Mouse (Mus musculus): ENCODE data around the gene Mfsd4b5. TPM values are rescaled to one million over a fixed set of nuclear protein-coding genes. Genes with fewer than 3 reads are reported as not detected.
A peak's percentile ranks its signal among the peaks of the same experiment; 100 is the strongest.

Gene Mfsd4b5
- polyA plus RNA-seq, 1 experiment: 249 TPM

GRCm38 (mm10) chr10:40007953-40008352 is 21.5 kb upstream of the Mfsd4b5 start:
- H3K27ac ChIP-seq (ENCODE audit: insufficient read depth, low read depth, low read length): no peak overlapping the region
- DNase-seq: peak; percentile 72
- no peak overlapping the region for H3K4me3 ChIP-seq (ENCODE audit: insufficient read depth, low read depth, low read length)
- no peaks in the 10 kb centered on the region for H3K27me3 ChIP-seq (replicated peaks; ENCODE audit: control insufficient read depth, insufficient read depth, low read length)
- H3K36me3 ChIP-seq (ENCODE audit: control insufficient read depth, insufficient read depth, low read length): peaks cover 1% of the 10 kb centered on the region; the same call in 1 of the 2 replicates
- 0 out of 2 replicates have a peak, but pooled peaks cover 2% of the 10 kb centered on the region for H3K4me1 ChIP-seq (ENCODE audit: control insufficient read depth, insufficient read depth, low read length)
- no peak for TF ChIP-seq CTCF (conservative IDR thresholded peaks at IDR 0.05; ENCODE audit: insufficient read depth, insufficient read length, low read depth, low read length)
- TF ChIP-seq POLR2A (IDR thresholded peaks at IDR 0.05; ENCODE audit: low read depth, low read length): no peak
- 48% methylated on average over 4 of the region's 4 CpGs for WGBS

GRCm38 (mm10) chr10:40006963-40007362 is 20.5 kb upstream of the Mfsd4b5 start:
- Histone ChIP-seq H3K27ac (ENCODE audit: insufficient read depth, low read depth, low read length) (no peak overlapping the region), H3K4me3 (ENCODE audit: insufficient read depth, low read depth, low read length) (no peak overlapping the region), H3K36me3 (ENCODE audit: control insufficient read depth, insufficient read depth, low read length) (peaks cover 1% of the 10 kb centered on the region; the same call in 1 of the 2 replicates), H3K27me3 (replicated peaks; ENCODE audit: control insufficient read depth, insufficient read depth, low read length) (no peaks in the 10 kb centered on the region), H3K4me1 (ENCODE audit: control insufficient read depth, insufficient read depth, low read length) (0 out of 2 replicates have a peak, but pooled peaks cover 2% of the 10 kb centered on the region)
- DNase-seq: no peak
- no peak for TF ChIP-seq POLR2A (IDR thresholded peaks at IDR 0.05; ENCODE audit: low read depth, low read length)
- no peak for TF ChIP-seq CTCF (conservative IDR thresholded peaks at IDR 0.05; ENCODE audit: insufficient read depth, insufficient read length, low read depth, low read length)
- WGBS: 61% methylated on average over 10 of the region's 10 CpGs

- H3K27me3 ChIP-seq (replicated peaks; ENCODE audit: control insufficient read depth, insufficient read depth, low read length): no peaks in the 10 kb centered on the region
- no peaks in the 10 kb centered on the region for H3K4me1 ChIP-seq (ENCODE audit: control insufficient read depth, insufficient read depth, low read length)
- no peak for DNase-seq
- H3K4me3 ChIP-seq (ENCODE audit: insufficient read depth, low read depth, low read length): no peak overlapping the region
- TF ChIP-seq POLR2A (IDR thresholded peaks at IDR 0.05; ENCODE audit: low read depth, low read length): no peak
- no peak for TF ChIP-seq CTCF (conservative IDR thresholded peaks at IDR 0.05; ENCODE audit: insufficient read depth, insufficient read length, low read depth, low read length)
- 96% methylated on average over 2 of the region's 2 CpGs for WGBS
- no peak overlapping the region for H3K27ac ChIP-seq (ENCODE audit: insufficient read depth, low read depth, low read length)
- peaks cover 3% of the 10 kb centered on the region; the same call in 1 of the 2 replicates for H3K36me3 ChIP-seq (ENCODE audit: control insufficient read depth, insufficient read depth, low read length)
These were observed 14.3 kb upstream of the Mfsd4b5 start for GRCm38 (mm10) chr10:40000746-40001145.

GRCm38 (mm10) chr10:39991155-39991554 is 4.7 kb upstream of the Mfsd4b5 start:
- TF ChIP-seq CTCF (conservative IDR thresholded peaks at IDR 0.05; ENCODE audit: insufficient read depth, insufficient read length, low read depth, low read length): no peak
- no peak for TF ChIP-seq POLR2A (IDR thresholded peaks at IDR 0.05; ENCODE audit: low read depth, low read length)
- Histone ChIP-seq H3K4me1 (ENCODE audit: control insufficient read depth, insufficient read depth, low read length) (peaks cover 16% of the 10 kb centered on the region; the same call in 1 of the 2 replicates), H3K4me3 (ENCODE audit: insufficient read depth, low read depth, low read length) (no peak overlapping the region), H3K27me3 (replicated peaks; ENCODE audit: control insufficient read depth, insufficient read depth, low read length) (no peaks in the 10 kb centered on the region), H3K27ac (ENCODE audit: insufficient read depth, low read depth, low read length) (peak overlapping the region; percentile 73), H3K36me3 (ENCODE audit: control insufficient read depth, insufficient read depth, low read length) (no peaks in the 10 kb centered on the region)
- peak; percentile 94 for DNase-seq
- 42% methylated on average over 4 of the region's 4 CpGs for WGBS

GRCm38 (mm10) chr10:39982604-39983003 is 3.8 kb downstream of the Mfsd4b5 start:
- Histone ChIP-seq H3K4me1 (ENCODE audit: control insufficient read depth, insufficient read depth, low read length) (peaks cover 17% of the 10 kb centered on the region), H3K27ac (ENCODE audit: insufficient read depth, low read depth, low read length) (peak overlapping the region; percentile 66), H3K36me3 (ENCODE audit: control insufficient read depth, insufficient read depth, low read length) (peaks cover 2% of the 10 kb centered on the region; the same call in 1 of the 2 replicates), H3K4me3 (ENCODE audit: insufficient read depth, low read depth, low read length) (no peak overlapping the region), H3K27me3 (replicated peaks; ENCODE audit: control insufficient read depth, insufficient read depth, low read length) (no peaks in the 10 kb centered on the region)
- WGBS: 27% methylated on average over 5 of the region's 5 CpGs
- peak; percentile 97 for DNase-seq
- TF ChIP-seq CTCF (conservative IDR thresholded peaks at IDR 0.05; ENCODE audit: insufficient read depth, insufficient read length, low read depth, low read length) (no peak), POLR2A (IDR thresholded peaks at IDR 0.05; ENCODE audit: low read depth, low read length) (no peak)

GRCm38 (mm10) chr10:39978231-39978630 is 8.2 kb downstream of the Mfsd4b5 start:
- 90% methylated on average over 1 of the region's 1 CpGs for WGBS

GRCm38 (mm10) chr10:39977346-39977745 is 9.1 kb downstream of the Mfsd4b5 start:
- WGBS: 66% methylated on average over 4 of the region's 4 CpGs
- Histone ChIP-seq H3K4me3 (ENCODE audit: insufficient read depth, low read depth, low read length) (no peak overlapping the region), H3K36me3 (ENCODE audit: control insufficient read depth, insufficient read depth, low read length) (peaks cover 2% of the 10 kb centered on the region; the same call in 1 of the 2 replicates), H3K27ac (ENCODE audit: insufficient read depth, low read depth, low read length) (no peak overlapping the region; the same call in 1 of the 2 replicates), H3K4me1 (ENCODE audit: control insufficient read depth, insufficient read depth, low read length) (peaks cover 8% of the 10 kb centered on the region), H3K27me3 (replicated peaks; ENCODE audit: control insufficient read depth, insufficient read depth, low read length) (no peaks in the 10 kb centered on the region)
- no peak for TF ChIP-seq CTCF (conservative IDR thresholded peaks at IDR 0.05; ENCODE audit: insufficient read depth, insufficient read length, low read depth, low read length)
- TF ChIP-seq POLR2A (IDR thresholded peaks at IDR 0.05; ENCODE audit: low read depth, low read length): no peak
- DNase-seq: peak; percentile 71

More at GRCm38 (mm10) chr10:39978231-39978630, 8.2 kb downstream of the Mfsd4b5 start:
- H3K27me3 ChIP-seq (replicated peaks; ENCODE audit: control insufficient read depth, insufficient read depth, low read length): no peaks in the 10 kb centered on the region
- no peak overlapping the region for H3K27ac ChIP-seq (ENCODE audit: insufficient read depth, low read depth, low read length)
- no peak for DNase-seq
- peaks cover 2% of the 10 kb centered on the region; the same call in 1 of the 2 replicates for H3K36me3 ChIP-seq (ENCODE audit: control insufficient read depth, insufficient read depth, low read length)
- no peak for TF ChIP-seq POLR2A (IDR thresholded peaks at IDR 0.05; ENCODE audit: low read depth, low read length)
- peaks cover 12% of the 10 kb centered on the region for H3K4me1 ChIP-seq (ENCODE audit: control insufficient read depth, insufficient read depth, low read length)
- no peak overlapping the region for H3K4me3 ChIP-seq (ENCODE audit: insufficient read depth, low read depth, low read length)

Data from kidney, adult 2 months (tissue).